Mouse (Mus musculus): ENCODE measurements around the gene Tmem186. TPM values are rescaled to one million over a fixed set of nuclear protein-coding genes. Genes with fewer than 3 reads are reported as not detected.

Gene Tmem186
- polyA plus RNA-seq, 1 experiment, result 8.2 TPM

GRCm38 (mm10) chr16:8676228-8676627 is 38.7 kb upstream of the Tmem186 start:
- 72% methylated on average over 2 of the region's 2 CpGs for WGBS
- TF ChIP-seq POLR2A (IDR thresholded peaks at IDR 0.05; ENCODE audit: borderline replicate concordance, extremely low read depth, low read depth, low read length), result no peak
- TF ChIP-seq CTCF (IDR thresholded peaks at IDR 0.05; ENCODE audit: insufficient read depth, low read length), result no peak
- H3K4me1 ChIP-seq (ENCODE audit: control insufficient read depth, insufficient read depth, low read length), result peaks cover 2% of the 10 kb centered on the region; the same call in 1 of the 2 replicates
- no peak for DNase-seq
- H3K4me3 ChIP-seq (replicated peaks; ENCODE audit: extremely low read depth, low read depth, low read length), result no peak overlapping the region

GRCm38 (mm10) chr16:8675559-8675958 is 38.0 kb upstream of the Tmem186 start:
- H3K4me1 ChIP-seq (ENCODE audit: control insufficient read depth, insufficient read depth, low read length), result peaks cover 6% of the 10 kb centered on the region
- TF ChIP-seq CTCF (IDR thresholded peaks at IDR 0.05; ENCODE audit: insufficient read depth, low read length) (no peak), POLR2A (IDR thresholded peaks at IDR 0.05; ENCODE audit: borderline replicate concordance, extremely low read depth, low read depth, low read length) (no peak)
- 75% methylated on average over 8 of the region's 8 CpGs for WGBS
- no peak overlapping the region for H3K4me3 ChIP-seq (replicated peaks; ENCODE audit: extremely low read depth, low read depth, low read length)
- DNase-seq, result no peak

DNA sequence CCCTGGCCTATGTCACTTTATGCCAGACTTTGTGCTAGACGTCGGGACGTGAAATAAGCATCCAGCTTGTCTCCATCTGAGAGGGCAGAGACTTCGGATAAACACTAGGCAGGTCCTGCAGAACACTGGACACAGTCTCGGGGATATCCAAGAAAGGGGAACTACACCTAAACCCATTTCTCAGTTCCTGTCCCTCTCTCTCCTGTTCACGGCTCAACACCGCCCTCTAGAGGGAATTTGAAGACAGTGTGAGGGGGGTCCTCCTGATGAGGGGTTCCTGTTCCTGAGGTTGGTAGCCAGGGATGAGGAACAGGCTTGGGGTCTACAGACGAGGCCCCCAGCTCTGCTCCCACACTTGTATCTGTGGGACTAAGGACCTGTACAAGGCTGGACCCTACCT is 36.7 kb upstream of the Tmem186 start:
- Histone ChIP-seq H3K4me3 (replicated peaks; ENCODE audit: extremely low read depth, low read depth, low read length) (no peak overlapping the region), H3K4me1 (ENCODE audit: control insufficient read depth, insufficient read depth, low read length) (peaks cover 13% of the 10 kb centered on the region)
- 1% methylated on average over 8 of the region's 8 CpGs for WGBS
- TF ChIP-seq CTCF (IDR thresholded peaks at IDR 0.05; ENCODE audit: insufficient read depth, low read length), result peak; percentile 68
- no peak for TF ChIP-seq POLR2A (IDR thresholded peaks at IDR 0.05; ENCODE audit: borderline replicate concordance, extremely low read depth, low read depth, low read length)
- DNase-seq, result no peak

GRCm38 (mm10) chr16:8673343-8673742 is 35.8 kb upstream of the Tmem186 start:
- TF ChIP-seq POLR2A (IDR thresholded peaks at IDR 0.05; ENCODE audit: borderline replicate concordance, extremely low read depth, low read depth, low read length), result no peak
- no peak for TF ChIP-seq CTCF (IDR thresholded peaks at IDR 0.05; ENCODE audit: insufficient read depth, low read length)
- Histone ChIP-seq H3K4me3 (replicated peaks; ENCODE audit: extremely low read depth, low read depth, low read length) (no peak overlapping the region), H3K4me1 (ENCODE audit: control insufficient read depth, insufficient read depth, low read length) (peaks cover 17% of the 10 kb centered on the region)
- 51% methylated on average over 6 of the region's 6 CpGs for WGBS
- DNase-seq, result no peak

DNA sequence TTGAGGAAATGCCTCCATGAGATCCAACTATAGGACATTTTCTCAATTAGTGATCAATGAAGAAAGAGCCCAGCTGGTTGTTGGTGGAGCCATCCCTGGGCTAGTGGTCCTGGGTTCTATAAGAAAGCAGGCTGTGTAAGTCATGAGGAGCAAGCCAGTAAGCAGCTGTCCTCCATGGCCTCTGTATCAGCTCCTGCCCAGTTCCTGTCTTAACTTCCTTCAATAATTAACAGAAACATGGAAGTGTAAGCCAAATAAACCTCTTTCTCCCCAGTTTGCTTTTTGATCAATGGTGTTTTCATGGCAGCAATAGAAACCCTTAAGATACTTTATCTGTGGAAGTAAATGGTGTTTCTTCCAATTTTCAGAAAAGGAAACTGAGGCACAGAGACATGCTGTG is 35.3 kb upstream of the Tmem186 start:
- TF ChIP-seq CTCF (IDR thresholded peaks at IDR 0.05; ENCODE audit: insufficient read depth, low read length) (no peak), POLR2A (IDR thresholded peaks at IDR 0.05; ENCODE audit: borderline replicate concordance, extremely low read depth, low read depth, low read length) (no peak)
- Histone ChIP-seq H3K4me1 (ENCODE audit: control insufficient read depth, insufficient read depth, low read length) (peaks cover 19% of the 10 kb centered on the region), H3K4me3 (replicated peaks; ENCODE audit: extremely low read depth, low read depth, low read length) (no peak overlapping the region)
- no peak for DNase-seq

DNA sequence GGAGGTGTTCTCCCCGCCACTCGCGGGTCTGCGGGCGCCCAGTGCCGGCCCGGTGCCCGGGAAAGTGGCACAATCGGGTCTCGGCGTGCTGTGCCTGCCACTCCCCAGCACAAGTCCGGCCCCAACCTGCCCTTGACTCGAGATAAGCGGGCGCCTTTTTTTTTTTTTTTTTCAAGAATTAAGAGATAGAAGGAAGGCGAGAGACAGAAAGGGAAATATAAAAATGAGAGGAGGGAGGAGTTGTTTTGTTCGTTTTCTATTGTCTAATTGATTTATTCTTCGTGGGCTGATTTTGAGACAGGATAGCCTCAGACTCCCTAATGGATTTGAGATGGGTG is 34.8 kb upstream of the Tmem186 start:
- peaks cover 24% of the 10 kb centered on the region for H3K4me1 ChIP-seq (ENCODE audit: control insufficient read depth, insufficient read depth, low read length)

DNA sequence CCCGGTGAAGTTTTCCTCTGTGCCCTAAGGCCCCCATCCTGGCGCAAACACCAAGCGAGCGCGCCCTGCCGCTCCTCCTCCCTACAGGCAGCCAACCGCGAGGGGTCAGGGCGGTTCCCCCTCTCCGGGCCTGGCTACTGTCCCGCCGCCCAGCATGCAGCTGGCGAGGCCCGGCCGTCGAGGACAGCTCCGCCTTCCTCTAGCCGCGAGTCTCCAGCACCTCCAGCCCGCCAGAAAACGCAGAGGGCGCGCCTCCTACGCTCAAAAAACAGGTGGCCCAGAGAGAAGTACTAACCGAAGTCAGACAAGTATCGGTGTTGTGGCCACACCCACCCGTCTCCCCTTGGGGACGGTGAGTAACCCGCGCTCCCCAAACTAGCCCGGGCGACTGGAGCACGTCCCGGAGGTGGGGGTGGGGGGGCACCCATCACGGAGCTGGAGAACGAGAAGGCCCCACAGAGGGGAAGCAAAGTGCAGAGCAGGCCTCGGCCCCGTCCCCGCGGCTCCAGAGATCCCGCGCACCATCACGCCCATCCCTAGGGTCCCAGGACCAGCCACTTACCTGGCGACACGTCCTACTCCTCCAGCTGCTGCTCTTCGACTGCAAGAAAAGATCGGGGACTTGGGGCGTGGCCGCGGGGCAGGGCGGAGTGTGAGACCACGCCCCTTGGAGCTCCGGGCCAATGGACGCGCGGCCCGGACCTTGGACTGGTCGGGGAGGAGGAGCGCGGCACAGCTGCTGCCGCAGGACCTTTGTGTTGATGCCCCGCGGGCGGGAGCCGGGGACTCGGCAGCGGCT is 34.2 kb upstream of the Tmem186 start, which contains the start of gene Carhsp1:
Gene Carhsp1, minus strand, starts transcription at position 605 of the 799 bp plus-strand sequence.
- H3K4me3 ChIP-seq (replicated peaks; ENCODE audit: extremely low read depth, low read depth, low read length), result peak within 1 kb of the TSS; percentile 71
- under 1% methylated on average over 67 of the region's 67 CpGs for WGBS
- H3K4me1 ChIP-seq (ENCODE audit: control insufficient read depth, insufficient read depth, low read length), result peaks cover 28% of the 10 kb centered on the region
- DNase-seq, result peak; percentile 92
- TF ChIP-seq POLR2A (IDR thresholded peaks at IDR 0.05; ENCODE audit: borderline replicate concordance, extremely low read depth, low read depth, low read length) (peak; percentile 96), CTCF (IDR thresholded peaks at IDR 0.05; ENCODE audit: insufficient read depth, low read length) (no peak)

More for the DNA sequence above, 34.8 kb upstream of the Tmem186 start:
- no peak for TF ChIP-seq CTCF (IDR thresholded peaks at IDR 0.05; ENCODE audit: insufficient read depth, low read length)
- no peak for TF ChIP-seq POLR2A (IDR thresholded peaks at IDR 0.05; ENCODE audit: borderline replicate concordance, extremely low read depth, low read depth, low read length)
- peak overlapping the region; percentile 17 for H3K4me3 ChIP-seq (replicated peaks; ENCODE audit: extremely low read depth, low read depth, low read length)
- DNase-seq, result no peak
- WGBS, result 1% methylated on average over 18 of the region's 18 CpGs

DNA sequence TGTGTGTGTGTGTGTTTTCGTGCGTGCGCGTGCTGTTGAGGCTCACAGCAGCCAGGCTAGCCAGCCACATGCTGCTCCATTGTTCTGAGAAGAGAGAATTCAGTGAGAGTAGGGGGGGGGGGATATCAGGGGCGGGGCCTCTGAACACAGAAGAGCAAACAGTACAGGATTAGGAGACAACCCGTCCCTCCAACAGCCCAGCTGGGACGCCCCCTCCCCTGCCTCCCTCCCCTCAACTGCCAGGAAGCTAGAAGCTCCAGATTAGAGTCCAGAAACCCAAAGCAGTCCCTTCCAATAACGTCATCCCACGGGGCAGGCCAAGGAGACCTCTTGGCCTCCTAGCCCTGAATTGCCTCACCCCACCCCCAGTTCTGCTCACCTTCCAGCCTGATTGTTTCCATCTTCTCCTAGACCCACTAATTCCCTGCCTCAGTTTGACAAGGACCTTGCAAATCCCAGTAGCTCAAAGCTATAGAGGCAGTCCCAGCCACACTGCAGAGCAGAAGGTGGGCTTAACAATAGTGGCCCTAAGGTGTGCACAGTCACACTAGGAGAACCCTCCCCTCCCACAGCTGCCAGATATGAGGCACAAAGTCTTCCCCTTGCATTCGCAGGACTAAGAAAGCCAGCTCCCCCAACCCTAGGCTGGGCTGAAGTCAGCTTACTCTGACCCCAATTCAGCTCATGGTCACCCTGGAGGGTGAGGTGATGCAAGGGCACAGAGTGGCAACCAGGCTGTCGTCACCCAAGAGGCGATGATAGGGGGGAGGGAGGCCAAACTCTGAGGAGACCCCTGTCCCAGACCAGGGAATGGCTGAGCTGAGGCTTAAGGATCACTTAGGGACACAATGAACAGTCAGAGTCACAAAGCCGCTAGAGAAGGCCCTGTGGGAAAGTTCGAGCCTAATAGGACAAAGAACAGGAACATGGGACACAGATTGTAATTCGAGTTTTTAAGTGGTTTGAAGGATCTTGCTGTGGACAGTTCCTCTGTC is 32.8 kb upstream of the Tmem186 start:
- H3K4me1 ChIP-seq (ENCODE audit: control insufficient read depth, insufficient read depth, low read length), result peaks cover 37% of the 10 kb centered on the region
- H3K4me3 ChIP-seq (replicated peaks; ENCODE audit: extremely low read depth, low read depth, low read length), result peak overlapping the region; percentile 40
- 20% methylated on average over 13 of the region's 15 CpGs for WGBS
- TF ChIP-seq CTCF (IDR thresholded peaks at IDR 0.05; ENCODE audit: insufficient read depth, low read length) (no peak), POLR2A (IDR thresholded peaks at IDR 0.05; ENCODE audit: borderline replicate concordance, extremely low read depth, low read depth, low read length) (no peak)
- DNase-seq, result no peak

GRCm38 (mm10) chr16:8669432-8669831 is 31.9 kb upstream of the Tmem186 start:
- H3K4me1 ChIP-seq (ENCODE audit: control insufficient read depth, insufficient read depth, low read length), result peaks cover 40% of the 10 kb centered on the region
- WGBS, result 70% methylated on average over 5 of the region's 5 CpGs
- TF ChIP-seq CTCF (IDR thresholded peaks at IDR 0.05; ENCODE audit: insufficient read depth, low read length), result no peak
- TF ChIP-seq POLR2A (IDR thresholded peaks at IDR 0.05; ENCODE audit: borderline replicate concordance, extremely low read depth, low read depth, low read length), result no peak
- no peak overlapping the region for H3K4me3 ChIP-seq (replicated peaks; ENCODE audit: extremely low read depth, low read depth, low read length)
- DNase-seq, result no peak

Measured in lung, adult 2 months (tissue).